Mouse (Mus musculus) cerebellum, postnatal 10 days (tissue): ENCODE results near the gene Prickle2.

Experiments used
- DNase-seq, 2 experiments: peaks; one replicate each; pipeline ENCODE4 v3.0.0; 2021; ENCODE audit warnings: mixed read lengths in 2 of 2

Gene Prickle2

DNA sequence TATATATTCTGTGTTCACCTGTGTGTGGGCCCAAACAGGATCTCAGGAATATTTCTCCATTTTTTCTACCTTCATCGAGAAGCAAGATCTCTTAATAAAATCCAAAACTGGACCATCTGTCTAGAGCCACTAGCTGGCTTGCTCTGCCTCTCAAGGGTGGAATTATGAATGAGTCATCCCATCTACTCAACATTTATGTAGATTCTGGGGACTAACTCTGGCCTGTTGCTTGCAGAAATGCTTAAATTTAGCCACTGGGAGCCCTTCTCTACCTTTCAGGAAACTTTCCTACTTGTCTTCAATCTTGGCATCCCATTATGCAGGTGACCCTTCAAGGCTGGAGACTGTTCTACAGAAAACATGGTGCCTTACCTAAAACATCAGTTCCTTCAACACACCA, 194.0 kb downstream of the Prickle2 start:
- DNase-seq, result no peak

DNA sequence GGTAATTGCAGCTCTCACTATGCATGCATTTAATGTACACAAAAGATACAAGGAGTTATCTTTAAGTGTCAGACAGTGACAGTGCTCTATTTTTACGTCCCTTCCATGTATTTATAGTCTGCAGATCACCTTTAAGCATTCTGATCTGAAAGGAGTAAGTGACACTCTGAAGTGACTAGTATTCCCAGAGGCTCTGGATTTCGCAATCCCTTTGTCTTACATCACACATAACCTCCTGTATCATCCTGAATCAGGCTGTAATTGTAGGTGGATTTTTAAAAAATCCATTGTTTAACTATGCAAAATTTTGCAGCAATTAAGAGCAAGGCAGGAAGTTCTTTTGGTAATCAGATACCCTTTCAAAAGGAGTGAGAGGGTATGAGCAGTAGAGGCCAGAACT, 196.2 kb downstream of the Prickle2 start:
- DNase-seq, result no peak

GRCm38 (mm10) chr6:92506276-92506675, 199.7 kb downstream of the Prickle2 start:
- peak; percentile 51 to 61 for DNase-seq

GRCm38 (mm10) chr6:92499449-92499848, 206.5 kb downstream of the Prickle2 start:
- DNase-seq, result no peak

GRCm38 (mm10) chr6:92498574-92498973, 207.4 kb downstream of the Prickle2 start:
- DNase-seq, result no peak

GRCm38 (mm10) chr6:92497279-92497678, 208.7 kb downstream of the Prickle2 start:
- DNase-seq, result peak; percentile 75 to 84

- no peak for DNase-seq
Measured at GRCm38 (mm10) chr6:92495500-92495899, 210.5 kb downstream of the Prickle2 start.

- DNase-seq, result no peak
Measured at GRCm38 (mm10) chr6:92481690-92481956, 224.3 kb downstream of the Prickle2 start.

GRCm38 (mm10) chr6:92480941-92481689, 224.8 kb downstream of the Prickle2 start:
- DNase-seq, result peak; percentile 94 to 96

DNA sequence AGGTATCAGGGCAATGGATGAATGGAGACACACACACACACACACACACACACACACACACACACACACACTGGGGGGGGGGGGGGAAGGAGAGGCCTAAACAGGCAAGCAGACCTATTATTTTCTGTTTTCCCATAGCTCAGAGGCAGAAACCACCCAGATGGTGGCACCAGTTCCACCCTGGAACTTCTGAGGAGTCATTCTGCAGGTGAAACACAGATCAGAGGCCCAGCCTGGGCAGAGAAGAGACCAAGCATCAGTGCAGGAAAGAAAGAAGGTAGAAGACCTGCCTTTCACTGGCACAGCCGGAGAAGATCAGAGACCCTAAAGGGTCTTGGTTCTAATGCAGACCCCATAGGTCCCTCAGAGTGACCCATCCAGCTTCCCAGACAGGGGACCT, 227.3 kb downstream of the Prickle2 start:
- peak; percentile 42 to 60 for DNase-seq

- DNase-seq, result peak; percentile 28 to 75
Measured at GRCm38 (mm10) chr6:92477621-92478020, 228.3 kb downstream of the Prickle2 start.

DNA sequence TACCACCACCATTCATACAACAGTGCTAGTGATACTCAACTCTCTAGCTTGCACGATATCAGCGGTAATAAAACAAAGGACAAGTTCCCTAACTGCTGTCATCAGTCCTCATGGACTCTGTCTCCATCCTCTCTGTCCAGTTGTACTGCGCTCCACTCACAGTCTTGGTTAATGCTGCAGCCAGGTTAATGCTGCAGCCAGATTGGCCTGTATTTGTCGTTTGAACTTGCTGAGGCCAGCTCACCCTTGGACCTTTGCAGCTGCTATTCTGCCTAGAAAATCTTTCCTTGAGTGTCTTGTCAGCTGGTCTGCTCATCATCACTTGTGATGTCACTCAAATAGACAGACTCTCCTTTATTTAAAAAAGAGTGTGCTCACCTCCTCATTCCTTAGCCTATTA, 236.5 kb downstream of the Prickle2 start:
- no peak for DNase-seq

- DNase-seq, result no peak
Measured at GRCm38 (mm10) chr6:92468892-92469291, 237.1 kb downstream of the Prickle2 start.

DNA sequence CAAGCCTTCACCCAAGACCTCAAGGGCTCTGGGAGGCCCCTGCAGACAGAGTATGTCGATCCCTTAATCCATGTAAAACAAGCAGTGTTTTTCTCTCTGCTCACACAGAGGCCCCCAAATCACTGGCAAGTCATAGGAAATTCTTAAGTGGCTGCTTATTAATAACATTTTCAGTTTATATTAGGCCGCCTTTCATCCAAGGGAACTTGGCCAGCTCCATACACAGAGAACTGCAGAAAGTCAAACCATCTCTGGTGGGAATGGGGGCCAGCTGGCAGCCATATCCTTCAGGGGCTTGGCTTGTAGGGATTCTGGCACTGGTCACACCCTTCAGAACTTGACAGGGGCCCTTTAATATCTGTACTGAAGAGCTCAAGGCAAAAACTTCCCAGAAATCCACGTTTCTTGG, 237.6 kb downstream of the Prickle2 start:
- DNase-seq, result peak; percentile 60 to 76

GRCm38 (mm10) chr6:92467343-92467742, 238.6 kb downstream of the Prickle2 start:
- peak; percentile 79 to 87 for DNase-seq

DNA sequence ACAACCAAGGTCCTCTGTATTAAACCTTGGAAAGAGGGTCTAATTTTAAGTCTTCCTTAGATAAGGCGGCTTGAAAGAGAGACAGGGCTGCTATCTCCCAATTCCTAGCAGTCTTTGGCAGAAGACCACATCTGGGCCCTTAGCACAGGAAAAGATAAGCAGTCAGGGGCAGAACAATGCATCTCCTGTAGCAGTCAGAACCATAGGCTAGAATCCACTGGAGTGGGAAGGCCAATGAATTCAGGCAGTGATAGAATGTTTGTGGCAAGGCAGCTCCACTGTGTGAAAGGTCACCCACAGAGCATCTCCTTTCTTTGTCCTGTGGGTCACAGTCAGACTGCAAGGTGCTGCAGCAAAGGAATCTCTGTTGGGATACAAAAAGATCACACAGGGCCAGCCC, 240.3 kb downstream of the Prickle2 start:
- peak in 1 of 2 experiments; percentile 29 for DNase-seq

DNA sequence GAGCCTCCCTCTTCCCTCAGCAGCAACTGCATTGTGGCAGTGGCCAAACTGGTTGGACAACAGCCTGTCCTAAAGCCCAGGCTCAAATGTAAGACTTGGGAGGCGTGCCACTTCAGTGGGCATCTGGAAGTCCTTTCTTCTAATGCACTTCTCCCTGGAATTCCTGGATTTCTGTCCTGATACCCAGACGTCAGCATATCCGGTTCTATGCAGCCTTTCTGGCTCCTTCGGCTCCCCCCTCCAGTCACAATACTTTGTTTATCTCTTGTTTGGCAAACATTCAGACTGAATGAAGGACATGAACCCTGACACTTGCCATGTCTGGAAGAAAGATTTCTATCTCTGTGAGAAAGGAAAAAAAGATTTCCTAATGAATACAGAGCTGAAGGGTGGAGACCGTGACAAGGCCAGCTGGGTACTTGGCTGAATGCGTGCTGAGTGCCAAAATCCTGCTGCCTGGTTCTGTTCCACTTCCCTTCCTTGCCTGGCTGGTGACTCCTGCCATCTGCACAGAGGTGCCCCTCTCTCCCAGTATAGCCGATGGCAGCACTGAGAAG, 241.1 kb downstream of the Prickle2 start:
- DNase-seq, result peak; percentile 84 to 90

- no peak for DNase-seq
Measured at GRCm38 (mm10) chr6:92463768-92464167, 242.2 kb downstream of the Prickle2 start.

GRCm38 (mm10) chr6:92460750-92461149, 245.2 kb downstream of the Prickle2 start:
- DNase-seq, result no peak

- no peak for DNase-seq
Measured at GRCm38 (mm10) chr6:92458026-92458425, 247.9 kb downstream of the Prickle2 start.

GRCm38 (mm10) chr6:92451421-92451820, 254.5 kb downstream of the Prickle2 start:
- DNase-seq, result peak; percentile 33 to 57

DNA sequence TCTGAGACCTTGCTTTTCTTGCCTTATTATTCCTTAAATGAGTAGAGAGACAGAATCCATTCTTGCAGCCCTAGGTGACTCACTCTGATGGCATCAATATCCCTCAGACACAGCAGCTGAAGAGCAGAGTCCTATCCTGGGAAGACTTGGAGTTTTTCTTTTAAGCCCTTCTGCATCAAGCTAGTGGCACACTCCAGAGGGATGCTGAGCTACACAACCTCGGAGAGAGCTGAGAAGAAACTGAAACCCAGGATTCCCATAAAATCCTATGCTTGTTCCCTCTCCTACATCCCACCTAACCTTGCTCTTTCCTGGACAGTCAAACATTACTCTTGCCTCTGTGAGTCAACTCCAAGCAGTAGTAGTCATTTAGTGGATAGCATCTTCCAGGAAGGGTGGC, 256.0 kb downstream of the Prickle2 start:
- no peak for DNase-seq

- no peak for DNase-seq
Measured at GRCm38 (mm10) chr6:92446662-92447061, 259.3 kb downstream of the Prickle2 start.

- DNase-seq, result peak; percentile 65 to 69
Measured at GRCm38 (mm10) chr6:92441205-92441604, 264.8 kb downstream of the Prickle2 start.

- no peak for DNase-seq
Measured at GRCm38 (mm10) chr6:92440251-92440650, 265.7 kb downstream of the Prickle2 start.
